Mouse (Mus musculus): ENCODE data around the gene Dock3.

DNA sequence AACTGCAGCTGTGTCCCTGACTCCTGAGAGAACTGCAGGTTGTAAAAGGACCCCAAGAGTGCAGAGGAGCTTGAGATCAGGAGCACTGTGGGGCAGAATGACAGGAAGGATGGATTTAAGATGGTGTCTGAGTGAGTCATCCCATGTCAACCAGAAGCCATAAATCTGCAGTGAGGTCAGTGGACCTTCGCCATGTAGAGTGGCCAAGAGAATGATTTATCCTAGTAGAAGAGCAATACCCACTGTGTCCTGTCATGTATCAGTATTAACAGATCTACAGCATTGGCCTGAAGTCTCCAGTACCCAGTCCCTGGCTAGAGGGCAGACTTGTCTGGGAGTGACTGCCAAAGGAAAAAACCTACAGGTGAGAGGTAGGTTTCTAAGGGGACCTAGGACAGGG lies 332.8 kb downstream of the Dock3 start:
- TF ChIP-seq CTCF (IDR thresholded peaks at IDR 0.05) (no peak), EP300 (IDR thresholded peaks at IDR 0.05; ENCODE audit: insufficient read depth, low read depth, low read length) (no peak)

All from heart, adult 2 months (tissue).